Mouse (Mus musculus): ENCODE measurements around the gene Cep128.
"Not testable (repeated sequence)": the region's sequence is repeated elsewhere in the genome, so short reads cannot be mapped to it uniquely, and the experiment has no call there.

The Cep128 gene

GRCm38 (mm10) chr12:91384281-91385017 lies at the start of gene Cep128, which contains the start of gene Tshr:
TSS of gene Cep128 (minus strand) at chr12:91384409.
TSS of gene Tshr (plus strand) at chr12:91384563.
- DNase-seq (ENCODE audit: low read depth) = peak; percentile 95

GRCm38 (mm10) chr12:91427129-91427528 lies 42.9 kb upstream of the Cep128 start:
- no peak for DNase-seq (ENCODE audit: low read depth)

- no peak for DNase-seq (ENCODE audit: low read depth)
Observed at GRCm38 (mm10) chr12:91426499-91426898, 42.3 kb upstream of the Cep128 start.

- peak; percentile 73 for DNase-seq (ENCODE audit: low read depth)
Observed at GRCm38 (mm10) chr12:91423125-91423820, 39.1 kb upstream of the Cep128 start.

GRCm38 (mm10) chr12:91421272-91421671 lies 37.1 kb upstream of the Cep128 start:
- DNase-seq (ENCODE audit: low read depth) = no peak

GRCm38 (mm10) chr12:91418791-91419190 lies 34.6 kb upstream of the Cep128 start:
- DNase-seq (ENCODE audit: low read depth) = peak; percentile 77

GRCm38 (mm10) chr12:91416828-91417227 lies 32.6 kb upstream of the Cep128 start:
- DNase-seq (ENCODE audit: low read depth) = no peak

- DNase-seq (ENCODE audit: low read depth) = peak; percentile 8
Observed at GRCm38 (mm10) chr12:91415112-91415511, 30.9 kb upstream of the Cep128 start.

GRCm38 (mm10) chr12:91412461-91413182 lies 28.4 kb upstream of the Cep128 start:
- no peak for DNase-seq (ENCODE audit: low read depth)

GRCm38 (mm10) chr12:91410306-91410705 lies 26.1 kb upstream of the Cep128 start:
- no peak for DNase-seq (ENCODE audit: low read depth)

- no peak for DNase-seq (ENCODE audit: low read depth)
Observed at GRCm38 (mm10) chr12:91401049-91401352, 16.8 kb upstream of the Cep128 start.

GRCm38 (mm10) chr12:91400232-91401048 lies 16.2 kb upstream of the Cep128 start:
- peak; percentile 84 for DNase-seq (ENCODE audit: low read depth)

GRCm38 (mm10) chr12:91383516-91384264 lies 519 bp downstream of the Cep128 start:
- DNase-seq (ENCODE audit: low read depth) = peak; percentile 25

- no peak for DNase-seq (ENCODE audit: low read depth)
Observed at GRCm38 (mm10) chr12:91369173-91369572, 15.0 kb downstream of the Cep128 start.

- no peak for DNase-seq (ENCODE audit: low read depth)
Observed at GRCm38 (mm10) chr12:91353783-91354182, 30.4 kb downstream of the Cep128 start.

GRCm38 (mm10) chr12:91338656-91339055 lies 45.6 kb downstream of the Cep128 start:
- not testable (repeated sequence) for DNase-seq (ENCODE audit: low read depth)

- DNase-seq (ENCODE audit: low read depth) = no peak
Observed at GRCm38 (mm10) chr12:91327527-91327926, 56.7 kb downstream of the Cep128 start.

GRCm38 (mm10) chr12:91326104-91326503 lies 58.1 kb downstream of the Cep128 start:
- DNase-seq (ENCODE audit: low read depth) = peak; percentile 76

- DNase-seq (ENCODE audit: low read depth) = no peak
Observed at GRCm38 (mm10) chr12:91315026-91315425, 69.2 kb downstream of the Cep128 start.

- DNase-seq (ENCODE audit: low read depth) = peak; percentile 84
Observed at GRCm38 (mm10) chr12:91313974-91314587, 70.1 kb downstream of the Cep128 start.

- DNase-seq (ENCODE audit: low read depth) = no peak
Observed at GRCm38 (mm10) chr12:91312591-91312990, 71.6 kb downstream of the Cep128 start.
